Mouse (Mus musculus): ENCODE data around the gene Got1. TPM values are rescaled to one million over a fixed set of nuclear protein-coding genes. Genes with fewer than 3 reads are reported as not detected.

Got1 gene
- polyA plus RNA-seq, 1 experiment from 2014 or later: 28.0 TPM

- no peaks in the 10 kb centered on the region for H3K36me3 ChIP-seq (ENCODE audit: control insufficient read depth, insufficient read depth)
- no peak overlapping the region for H3K27ac ChIP-seq (ENCODE audit: low read length)
- 61% methylated on average over 12 of the region's 12 CpGs for WGBS (ENCODE audit: insufficient replicate concordance)
- H3K4me1 ChIP-seq (ENCODE audit: control insufficient read depth, low read depth, low read length): no peaks in the 10 kb centered on the region
- H3K4me3 ChIP-seq (ENCODE audit: low read depth, low read length): no peak overlapping the region
- no peak overlapping the region for H3K9ac ChIP-seq (ENCODE audit: low read depth, low read length)
- H3K9me3 ChIP-seq (replicated peaks; ENCODE audit: control insufficient read depth, low read length): no peaks in the 10 kb centered on the region
- no peak for ATAC-seq (ENCODE audit: low read depth)
- no peak overlapping the region for H3K4me2 ChIP-seq (ENCODE audit: low read depth, low read length)
- H3K27me3 ChIP-seq (ENCODE audit: control insufficient read depth, insufficient read depth, low read depth, low read length): no peaks in the 10 kb centered on the region
Measured at GRCm38 (mm10) chr19:43467927-43468685, 56.3 kb downstream of the Got1 start.

GRCm38 (mm10) chr19:43465601-43466255 lies 58.7 kb downstream of the Got1 start:
- ATAC-seq (ENCODE audit: low read depth): no peak
- no peak overlapping the region for H3K9ac ChIP-seq (ENCODE audit: low read depth, low read length)

DNA sequence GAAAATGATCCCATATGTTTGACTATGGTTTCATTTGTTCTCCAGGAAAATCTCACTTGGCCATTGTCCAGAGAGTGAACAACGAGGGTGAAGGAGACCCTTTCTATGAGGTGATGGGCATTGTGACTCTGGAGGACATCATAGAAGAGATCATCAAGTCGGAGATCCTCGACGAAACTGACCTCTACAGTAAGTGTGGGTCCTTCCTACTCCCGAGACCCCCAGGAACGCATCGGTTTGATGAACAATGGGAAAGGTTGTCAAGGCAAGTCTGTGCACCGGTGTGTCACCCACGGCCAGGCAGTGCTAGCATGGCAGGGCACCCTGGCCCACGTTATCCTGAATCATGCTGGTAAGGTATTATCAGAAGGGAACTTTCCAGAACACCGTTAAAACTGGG lies 59.3 kb downstream of the Got1 start:
- no peaks in the 10 kb centered on the region for H3K9me3 ChIP-seq (replicated peaks; ENCODE audit: control insufficient read depth, low read length)
- no peak overlapping the region for H3K27ac ChIP-seq (ENCODE audit: low read length)
- ATAC-seq (ENCODE audit: low read depth): no peak
- no peaks in the 10 kb centered on the region for H3K4me1 ChIP-seq (ENCODE audit: control insufficient read depth, low read depth, low read length)
- H3K36me3 ChIP-seq (ENCODE audit: control insufficient read depth, insufficient read depth): no peaks in the 10 kb centered on the region
- H3K4me3 ChIP-seq (ENCODE audit: low read depth, low read length): no peak overlapping the region
- H3K9ac ChIP-seq (ENCODE audit: low read depth, low read length): no peak overlapping the region
- 71% methylated on average over 11 of the region's 11 CpGs for WGBS (ENCODE audit: insufficient replicate concordance)
- no peaks in the 10 kb centered on the region for H3K27me3 ChIP-seq (ENCODE audit: control insufficient read depth, insufficient read depth, low read depth, low read length)
- H3K4me2 ChIP-seq (ENCODE audit: low read depth, low read length): no peak overlapping the region

More at GRCm38 (mm10) chr19:43465601-43466255, 58.7 kb downstream of the Got1 start:
- no peak overlapping the region for H3K4me2 ChIP-seq (ENCODE audit: low read depth, low read length)
- no peaks in the 10 kb centered on the region for H3K4me1 ChIP-seq (ENCODE audit: control insufficient read depth, low read depth, low read length)
- H3K36me3 ChIP-seq (ENCODE audit: control insufficient read depth, insufficient read depth): no peaks in the 10 kb centered on the region
- no peaks in the 10 kb centered on the region for H3K27me3 ChIP-seq (ENCODE audit: control insufficient read depth, insufficient read depth, low read depth, low read length)
- H3K9me3 ChIP-seq (replicated peaks; ENCODE audit: control insufficient read depth, low read length): no peaks in the 10 kb centered on the region
- H3K4me3 ChIP-seq (ENCODE audit: low read depth, low read length): no peak overlapping the region
- 81% methylated on average over 14 of the region's 14 CpGs for WGBS (ENCODE audit: insufficient replicate concordance)
- no peak overlapping the region for H3K27ac ChIP-seq (ENCODE audit: low read length)

- no peak overlapping the region for H3K4me3 ChIP-seq (ENCODE audit: low read depth, low read length)
- 0 out of 2 replicates have a peak, but pooled peaks have one; percentile 35 for ATAC-seq (ENCODE audit: low read depth)
Measured at GRCm38 (mm10) chr19:43464294-43464687, 60.1 kb downstream of the Got1 start.

GRCm38 (mm10) chr19:43463546-43464293 lies 60.7 kb downstream of the Got1 start:
- 64% methylated on average over 7 of the region's 7 CpGs for WGBS (ENCODE audit: insufficient replicate concordance)
- peak; percentile 94 for ATAC-seq (ENCODE audit: low read depth)

More at GRCm38 (mm10) chr19:43464294-43464687, 60.1 kb downstream of the Got1 start:
- WGBS (ENCODE audit: insufficient replicate concordance): 48% methylated on average over 3 of the region's 3 CpGs
- Histone ChIP-seq H3K36me3 (ENCODE audit: control insufficient read depth, insufficient read depth) (no peaks in the 10 kb centered on the region), H3K4me2 (ENCODE audit: low read depth, low read length) (no peak overlapping the region), H3K4me1 (ENCODE audit: control insufficient read depth, low read depth, low read length) (no peaks in the 10 kb centered on the region), H3K9ac (ENCODE audit: low read depth, low read length) (no peak overlapping the region), H3K27ac (ENCODE audit: low read length) (peak overlapping the region; percentile 41), H3K9me3 (replicated peaks; ENCODE audit: control insufficient read depth, low read length) (no peaks in the 10 kb centered on the region), H3K27me3 (ENCODE audit: control insufficient read depth, insufficient read depth, low read depth, low read length) (no peaks in the 10 kb centered on the region)

GRCm38 (mm10) chr19:43462141-43462540 lies 62.3 kb downstream of the Got1 start:
- Histone ChIP-seq H3K4me1 (ENCODE audit: control insufficient read depth, low read depth, low read length) (no peaks in the 10 kb centered on the region), H3K36me3 (ENCODE audit: control insufficient read depth, insufficient read depth) (no peaks in the 10 kb centered on the region), H3K9ac (ENCODE audit: low read depth, low read length) (no peak overlapping the region), H3K4me3 (ENCODE audit: low read depth, low read length) (no peak overlapping the region), H3K27ac (ENCODE audit: low read length) (no peak overlapping the region), H3K27me3 (ENCODE audit: control insufficient read depth, insufficient read depth, low read depth, low read length) (no peaks in the 10 kb centered on the region), H3K9me3 (replicated peaks; ENCODE audit: control insufficient read depth, low read length) (no peaks in the 10 kb centered on the region), H3K4me2 (ENCODE audit: low read depth, low read length) (no peak overlapping the region)
- WGBS (ENCODE audit: insufficient replicate concordance): 63% methylated on average over 3 of the region's 3 CpGs
- no peak for ATAC-seq (ENCODE audit: low read depth)

More at GRCm38 (mm10) chr19:43463546-43464293, 60.7 kb downstream of the Got1 start:
- Histone ChIP-seq H3K4me2 (ENCODE audit: low read depth, low read length) (no peak overlapping the region), H3K4me3 (ENCODE audit: low read depth, low read length) (no peak overlapping the region), H3K4me1 (ENCODE audit: control insufficient read depth, low read depth, low read length) (no peaks in the 10 kb centered on the region), H3K36me3 (ENCODE audit: control insufficient read depth, insufficient read depth) (no peaks in the 10 kb centered on the region), H3K9ac (ENCODE audit: low read depth, low read length) (no peak overlapping the region), H3K27ac (ENCODE audit: low read length) (peak overlapping the region; percentile 48; the same call in 1 of the 2 replicates), H3K27me3 (ENCODE audit: control insufficient read depth, insufficient read depth, low read depth, low read length) (no peaks in the 10 kb centered on the region), H3K9me3 (replicated peaks; ENCODE audit: control insufficient read depth, low read length) (no peaks in the 10 kb centered on the region)

- ATAC-seq (ENCODE audit: low read depth): no peak
- WGBS (ENCODE audit: insufficient replicate concordance): 76% methylated on average over 12 of the region's 12 CpGs
- no peak overlapping the region for H3K27ac ChIP-seq (ENCODE audit: low read length)
- H3K4me1 ChIP-seq (ENCODE audit: control insufficient read depth, low read depth, low read length): no peaks in the 10 kb centered on the region
- no peak overlapping the region for H3K9ac ChIP-seq (ENCODE audit: low read depth, low read length)
- no peaks in the 10 kb centered on the region for H3K36me3 ChIP-seq (ENCODE audit: control insufficient read depth, insufficient read depth)
- no peak overlapping the region for H3K4me3 ChIP-seq (ENCODE audit: low read depth, low read length)
- H3K4me2 ChIP-seq (ENCODE audit: low read depth, low read length): no peak overlapping the region
- no peaks in the 10 kb centered on the region for H3K9me3 ChIP-seq (replicated peaks; ENCODE audit: control insufficient read depth, low read length)
- H3K27me3 ChIP-seq (ENCODE audit: control insufficient read depth, insufficient read depth, low read depth, low read length): no peaks in the 10 kb centered on the region
Measured at GRCm38 (mm10) chr19:43460481-43460880, 63.9 kb downstream of the Got1 start.

DNA sequence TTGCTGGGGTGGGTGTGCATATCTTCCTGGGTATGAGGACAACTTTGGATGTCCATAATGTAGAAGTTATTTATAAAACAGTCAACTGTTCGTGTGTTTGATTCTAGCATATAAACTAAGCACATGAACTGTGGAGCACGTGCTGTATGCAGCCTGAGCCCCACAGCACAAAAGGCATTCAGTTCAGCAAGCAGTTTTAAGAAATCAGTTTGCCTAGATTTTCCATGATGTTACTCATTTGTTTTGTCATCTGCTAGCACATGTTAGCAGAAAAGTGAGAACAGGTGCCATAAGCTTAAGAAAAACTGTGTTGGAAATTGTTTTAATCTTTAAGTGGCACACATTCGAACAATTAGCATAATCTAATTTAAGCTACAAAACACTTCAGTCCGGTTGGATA lies 64.5 kb downstream of the Got1 start:
- Histone ChIP-seq H3K4me1 (ENCODE audit: control insufficient read depth, low read depth, low read length) (no peaks in the 10 kb centered on the region), H3K9me3 (replicated peaks; ENCODE audit: control insufficient read depth, low read length) (no peaks in the 10 kb centered on the region), H3K9ac (ENCODE audit: low read depth, low read length) (no peak overlapping the region), H3K36me3 (ENCODE audit: control insufficient read depth, insufficient read depth) (no peaks in the 10 kb centered on the region), H3K27ac (ENCODE audit: low read length) (no peak overlapping the region), H3K27me3 (ENCODE audit: control insufficient read depth, insufficient read depth, low read depth, low read length) (no peaks in the 10 kb centered on the region), H3K4me2 (ENCODE audit: low read depth, low read length) (no peak overlapping the region), H3K4me3 (ENCODE audit: low read depth, low read length) (no peak overlapping the region)
- WGBS (ENCODE audit: insufficient replicate concordance): 49% methylated on average over 4 of the region's 4 CpGs
- no peak for ATAC-seq (ENCODE audit: low read depth)

Data from liver, embryonic 16.5 days (tissue).